Comparison of ENCODE assay signal across 2 mouse cellular contexts in genomic region chr16:11285949-11286348, GRCm38 (mm10).
A peak's percentile ranks its signal among the peaks of the same experiment; 100 is the strongest.
TF ChIP-seq lines count a peak whose summit lies in the region.

No protein-coding gene starts in this region.

TF ChIP-seq in CH12.LX, 34 proteins besides CTCF, POLR2A, EP300 and RAD21 (continued from another document):
- TF ChIP-seq JUND (conservative IDR thresholded peaks at IDR 0.05; ENCODE audit: low read depth, low read length), result peak; percentile 96
- TF ChIP-seq SMC3 (IDR thresholded peaks at IDR 0.05; ENCODE audit: low read depth, low read length), result no peak
- TF ChIP-seq BHLHE40 (IDR thresholded peaks at IDR 0.05; ENCODE audit: low read depth, low read length), result peak; percentile 87
- TF ChIP-seq ELF1 (IDR thresholded peaks at IDR 0.05; ENCODE audit: low read depth, low read length), result peak; percentile 51
- TF ChIP-seq TBP (conservative IDR thresholded peaks at IDR 0.05; ENCODE audit: low read depth, low read length), result no peak
- TF ChIP-seq CHD2 (IDR thresholded peaks at IDR 0.05; ENCODE audit: low read length), result peak; percentile 83
- TF ChIP-seq ZMIZ1 (IDR thresholded peaks at IDR 0.05; ENCODE audit: low read depth, low read length), result no peak
- TF ChIP-seq MAFK (IDR thresholded peaks at IDR 0.05; ENCODE audit: insufficient replicate concordance, low read length), result peak; percentile 99
- no peak for TF ChIP-seq PAX5 (IDR thresholded peaks at IDR 0.05; ENCODE audit: low read length)
- peak; percentile 84 for TF ChIP-seq SIN3A (IDR thresholded peaks at IDR 0.05; ENCODE audit: low read length)
- peak; percentile 94 for TF ChIP-seq MEF2A (IDR thresholded peaks at IDR 0.05; ENCODE audit: borderline replicate concordance, low read depth, low read length)
- TF ChIP-seq JUN (IDR thresholded peaks at IDR 0.05; ENCODE audit: insufficient read depth, low read depth, low read length), result peak; percentile 97
- no peak for TF ChIP-seq MXI1 (IDR thresholded peaks at IDR 0.05; ENCODE audit: low read depth, low read length)
- TF ChIP-seq IRF4 (IDR thresholded peaks at IDR 0.05; ENCODE audit: low read depth, low read length), result peak; percentile 100
- 0 out of 2 replicates have a peak, but pooled peaks have one; percentile 54 for TF ChIP-seq E2F4 (IDR thresholded peaks at IDR 0.05; ENCODE audit: insufficient replicate concordance, low read depth, low read length)
- peak; percentile 87; the same call in 1 of the 2 replicates for TF ChIP-seq MAZ (IDR thresholded peaks at IDR 0.05; ENCODE audit: low read depth, low read length)
- TF ChIP-seq TCF12 (IDR thresholded peaks at IDR 0.05; ENCODE audit: low read depth, low read length), result peak; percentile 87
- TF ChIP-seq ZNF384 (IDR thresholded peaks at IDR 0.05; ENCODE audit: low read depth, low read length), result peak; percentile 40; the same call in 1 of the 2 replicates

TF ChIP-seq in myocyte, 11 proteins besides CTCF, POLR2A, EP300 and RAD21 (continued from another document):
- no peak for TF ChIP-seq SRF (IDR thresholded peaks at IDR 0.05; ENCODE audit: control insufficient read depth, insufficient read length, low read depth)
